Mouse (Mus musculus) forebrain, embryonic 10.5 days (tissue): ENCODE data around the gene Psmb1. TPM values are rescaled to one million over a fixed set of nuclear protein-coding genes. Genes with fewer than 3 reads are reported as not detected.

Experiments used
- polyA plus RNA-seq: library from polyadenylated mRNA; unstranded; fragments of >200 nt; fragmentation: Nextera tagmentation; extraction: Ambion mirVana; gene quantifications from 2 replicates; pipeline ENCODE4 v1.2.1, GENCODE M21; 2016

Gene Psmb1
- polyA plus RNA-seq, 1 experiment from 2014 or later, result 275 TPM

Other genes with a start within 250 kb of the Psmb1 start
- gene Dll1, start 122.9 kb downstream of the Psmb1 start, polyA plus RNA-seq, result 53.3 and 56.3 TPM in 2 replicates
- gene Fam120b, start 103.5 kb downstream of the Psmb1 start, polyA plus RNA-seq, result 26.4 and 28.5 TPM in 2 replicates
- 75.7 and 76.0 TPM in 2 replicates for gene Tbp, start 137 bp upstream of the Psmb1 start, polyA plus RNA-seq
- gene Pdcd2, start 27.6 kb upstream of the Psmb1 start, polyA plus RNA-seq, result 48.2 and 49.6 TPM in 2 replicates
- gene Prdm9, start 64.6 kb upstream of the Psmb1 start, polyA plus RNA-seq, result 2.8 and 3.2 TPM in 2 replicates
- 33.0 and 37.4 TPM in 2 replicates for gene Chd1, start 205.2 kb upstream of the Psmb1 start, polyA plus RNA-seq